Mouse (Mus musculus): Measurements from ENCODE around the gene Blm.

DNA sequence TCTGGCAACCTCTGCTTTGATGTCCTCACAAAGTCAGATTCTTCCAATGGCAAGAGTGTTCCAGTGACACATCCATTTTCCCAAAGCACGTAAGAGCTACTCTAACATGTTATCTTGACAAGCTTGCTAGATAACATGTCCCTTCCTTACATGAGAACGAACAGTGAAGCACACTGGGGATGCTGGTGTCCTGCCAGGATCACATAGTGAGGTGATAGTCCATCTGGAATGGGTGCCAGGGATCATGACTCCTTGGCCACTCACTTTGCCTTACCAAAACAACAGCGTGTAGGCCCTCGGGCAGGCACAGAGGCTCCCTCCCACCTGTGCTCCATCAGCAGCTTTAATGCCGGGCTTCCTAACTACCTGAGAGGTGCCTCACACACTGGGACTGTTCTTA lies 74.7 kb downstream of the Blm start:
- TF ChIP-seq MAZ (IDR thresholded peaks at IDR 0.05; ENCODE audit: low read depth, low read length) (no peak), POLR2A (IDR thresholded peaks at IDR 0.05; ENCODE audit: low read depth, low read length) (no peak), CTCF (conservative IDR thresholded peaks at IDR 0.05 in 1 of 2, IDR thresholded peaks at IDR 0.05 in 1 of 2; ENCODE audit: low read depth in 2 of 2, low read length in 2 of 2) (no peak), EP300 (IDR thresholded peaks at IDR 0.05; ENCODE audit: low read length) (no peak), E2F4 (IDR thresholded peaks at IDR 0.05; ENCODE audit: insufficient replicate concordance, low read depth, low read length) (no peak), POLR2AphosphoS2 (IDR thresholded peaks at IDR 0.05; ENCODE audit: low read depth, low read length) (no peak), CHD2 (IDR thresholded peaks at IDR 0.05; ENCODE audit: low read length) (no peak), HCFC1 (IDR thresholded peaks at IDR 0.05; ENCODE audit: low read depth, low read length) (no peak), ETS1 (conservative IDR thresholded peaks at IDR 0.05; ENCODE audit: low read depth, low read length) (no peak), MXI1 (IDR thresholded peaks at IDR 0.05; ENCODE audit: low read depth, low read length) (no peak), TCF12 (IDR thresholded peaks at IDR 0.05; ENCODE audit: low read depth, low read length) (no peak), CHD1 (IDR thresholded peaks at IDR 0.05; ENCODE audit: low read depth, low read length) (no peak), SMC3 (IDR thresholded peaks at IDR 0.05; ENCODE audit: low read depth, low read length) (no peak), ZMIZ1 (IDR thresholded peaks at IDR 0.05; ENCODE audit: low read depth, low read length) (no peak)

Data from CH12.LX (cell line).